Mouse (Mus musculus): ENCODE measurements around the gene Jtb. TPM values are rescaled to one million over a fixed set of nuclear protein-coding genes. Genes with fewer than 3 reads are reported as not detected.

Jtb gene
- polyA plus RNA-seq, 1 experiment: 39.9 TPM

Other genes starting within 250 kb of the Jtb start
- gene Hax1, start 232.8 kb upstream of the Jtb start, polyA plus RNA-seq (2012; fragmentation: generic; extraction: Trizol): 400 TPM
- 83.8 TPM for gene 4933434E20Rik, start 180.0 kb upstream of the Jtb start, polyA plus RNA-seq (2012; fragmentation: generic; extraction: Trizol)
- gene Ubap2l, start 179.0 kb upstream of the Jtb start, polyA plus RNA-seq (2012; fragmentation: generic; extraction: Trizol): 77.5 TPM
- gene Tpm3, start 158.9 kb upstream of the Jtb start, polyA plus RNA-seq (2012; fragmentation: generic; extraction: Trizol): 290 TPM
- gene Nup210l, start 127.5 kb upstream of the Jtb start, polyA plus RNA-seq (2012; fragmentation: generic; extraction: Trizol): 0.35 TPM
- 3,699 TPM for gene Rps27, start 17.9 kb upstream of the Jtb start, polyA plus RNA-seq (2012; fragmentation: generic; extraction: Trizol)
- 28.1 TPM for gene Rab13, start 17.9 kb upstream of the Jtb start, polyA plus RNA-seq (2012; fragmentation: generic; extraction: Trizol)
- 0.22 TPM for gene Creb3l4, start 11.9 kb downstream of the Jtb start, polyA plus RNA-seq (2012; fragmentation: generic; extraction: Trizol)
- gene Slc39a1, start 16.6 kb downstream of the Jtb start, polyA plus RNA-seq (2012; fragmentation: generic; extraction: Trizol): 111 TPM
- 19.9 TPM for gene Crtc2, start 22.6 kb downstream of the Jtb start, polyA plus RNA-seq (2012; fragmentation: generic; extraction: Trizol)
- 6.6 TPM for gene Dennd4b, start 33.6 kb downstream of the Jtb start, polyA plus RNA-seq (2012; fragmentation: generic; extraction: Trizol)
- gene Gatad2b, start 61.6 kb downstream of the Jtb start, polyA plus RNA-seq (2012; fragmentation: generic; extraction: Trizol): 14.7 TPM
- 3.4 TPM for gene Slc27a3, start 158.3 kb downstream of the Jtb start, polyA plus RNA-seq (2012; fragmentation: generic; extraction: Trizol)
- gene Ints3, start 202.0 kb downstream of the Jtb start, polyA plus RNA-seq (2012; fragmentation: generic; extraction: Trizol): 24.2 TPM
- gene Npr1, start 234.3 kb downstream of the Jtb start, polyA plus RNA-seq (2012; fragmentation: generic; extraction: Trizol): 0.22 TPM
- gene Ilf2, start 244.5 kb downstream of the Jtb start, polyA plus RNA-seq (2012; fragmentation: generic; extraction: Trizol): 50.4 TPM

Data from myocyte (in vitro differentiated cells).